Mouse (Mus musculus): ENCODE data around the gene Klhl30.

DNA sequence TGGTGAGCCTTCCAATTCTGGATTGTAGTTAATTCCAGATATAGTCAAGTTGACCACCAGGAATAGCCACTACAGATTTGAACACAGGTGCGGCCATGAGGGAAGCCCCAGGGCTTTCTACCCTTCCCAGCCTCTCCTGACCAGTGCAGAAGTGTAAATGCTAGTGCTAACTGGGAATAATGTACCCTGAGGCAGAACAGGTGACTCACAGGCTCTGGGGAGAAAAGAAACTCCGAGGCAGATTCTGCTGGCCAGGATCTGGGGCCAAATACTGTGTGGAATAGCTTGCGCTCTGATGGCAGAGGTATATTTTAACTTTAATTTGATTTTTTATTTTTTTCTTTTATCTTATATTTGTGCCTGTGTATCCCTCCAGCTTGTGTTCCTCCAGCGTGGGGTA lies 46.2 kb upstream of the Klhl30 start:
- TF ChIP-seq POLR2A (IDR thresholded peaks at IDR 0.05; ENCODE audit: low read depth, low read length) (no peak), CTCF (IDR thresholded peaks at IDR 0.05; ENCODE audit: borderline replicate concordance, insufficient read depth, low read length) (no peak)

Measured in embryonic fibroblast, embryonic 13.5 days (primary cell).